Mouse (Mus musculus) midbrain, embryonic 16.5 days (tissue): ENCODE measurements at regions not wholly inside any gene's neighbourhood (a gene's known extent, or its start where the extent isn't known, plus 50 kb on each side); places are given as distances from the start of the nearest gene placed in this dataset.

Experiments used
- ATAC-seq: fragments of 200-750 bp; cut with Nextera tagmentation; 2 replicates; pipeline ENCODE4 v1.8.0; 2017; ENCODE audit warnings: moderate TSS enrichment
- H3K27ac ChIP-seq: fragments of 300-500 bp; sonication (generic); 2 replicates; pipeline ENCODE4 v1.5.1; 2014; ENCODE audit warnings: mild to moderate bottlenecking, low read length, mixed read lengths
- H3K27me3 ChIP-seq: fragments of 300-500 bp; sonication (generic); 2 replicates; pipeline ENCODE4 v1.6.1; 2014; ENCODE audit warnings: low read depth, low read length, mixed read lengths; ENCODE audit not compliant: control insufficient read depth, insufficient read depth
- H3K36me3 ChIP-seq: fragments of 300-500 bp; sonication (generic); 2 replicates; pipeline ENCODE4 v1.6.1; 2014; ENCODE audit warnings: mild to moderate bottlenecking, low read length, moderate library complexity, mixed read lengths; ENCODE audit not compliant: control insufficient read depth, insufficient read depth
- H3K4me1 ChIP-seq: fragments of 300-500 bp; sonication (generic); 2 replicates; pipeline ENCODE4 v1.6.1; 2014; ENCODE audit warnings: mild to moderate bottlenecking, low read length, mixed read lengths; ENCODE audit not compliant: control insufficient read depth, insufficient read depth
- H3K4me2 ChIP-seq: fragments of 300-500 bp; sonication (generic); 2 replicates; pipeline ENCODE4 v1.6.1; 2014; ENCODE audit warnings: mild to moderate bottlenecking, low read length, mixed read lengths
- H3K4me3 ChIP-seq: fragments of 300-500 bp; sonication (generic); 2 replicates; pipeline ENCODE4 v1.5.1; 2014; ENCODE audit warnings: low read depth, mild to moderate bottlenecking, low read length, moderate library complexity, mixed read lengths
- H3K9ac ChIP-seq: fragments of 300-500 bp; sonication (generic); 2 replicates; pipeline ENCODE4 v1.6.1; 2014; ENCODE audit warnings: low read depth, low read length, mixed read lengths
- H3K9me3 ChIP-seq: fragments of 300-500 bp; sonication (generic); replicated peaks from 2 replicates; pipeline ENCODE4 v1.6.1; 2014; ENCODE audit warnings: mild to moderate bottlenecking, low read length, mixed read lengths; ENCODE audit not compliant: control insufficient read depth, poor library complexity, severe bottlenecking
- WGBS: fragments of 180-500 bp; shearing (Covaris S2); extraction: QIAGEN DNeasy Blood & Tissue Kit; methylation state at CpG from one replicate; pipeline ENCODE4 v1.1.7; 2014; 5-methylcytosine and 5-hydroxymethylcytosine counted together

DNA sequence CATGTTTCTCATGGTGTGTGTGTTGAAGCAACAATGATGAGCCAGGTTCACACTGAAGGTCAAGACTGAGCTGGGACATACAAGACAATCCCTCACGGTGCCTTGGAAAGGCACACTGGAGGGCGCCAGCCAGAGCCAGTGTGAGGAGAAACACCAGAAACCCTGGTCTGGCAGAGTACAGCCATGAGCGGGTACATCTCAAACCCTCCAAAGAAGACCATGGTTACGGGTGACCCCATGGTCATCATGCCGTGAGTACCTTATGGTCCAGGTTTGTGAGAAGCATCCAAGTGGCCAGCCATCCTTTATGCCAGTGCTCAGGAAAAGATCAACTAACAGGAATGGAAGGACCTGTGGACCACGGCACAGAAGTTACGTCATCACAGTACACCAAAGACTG lies 136.7 kb downstream of the Dll1 start:
- Histone ChIP-seq H3K9me3 (no peaks in the 10 kb centered on the region), H3K9ac (no peak overlapping the region), H3K27me3 (no peaks in the 10 kb centered on the region), H3K4me1 (no peaks in the 10 kb centered on the region), H3K4me2 (no peak overlapping the region), H3K36me3 (no peaks in the 10 kb centered on the region), H3K4me3 (no peak overlapping the region), H3K27ac (no peak overlapping the region)
- WGBS = 96% methylated on average over 7 of the region's 7 CpGs
- no peak for ATAC-seq

DNA sequence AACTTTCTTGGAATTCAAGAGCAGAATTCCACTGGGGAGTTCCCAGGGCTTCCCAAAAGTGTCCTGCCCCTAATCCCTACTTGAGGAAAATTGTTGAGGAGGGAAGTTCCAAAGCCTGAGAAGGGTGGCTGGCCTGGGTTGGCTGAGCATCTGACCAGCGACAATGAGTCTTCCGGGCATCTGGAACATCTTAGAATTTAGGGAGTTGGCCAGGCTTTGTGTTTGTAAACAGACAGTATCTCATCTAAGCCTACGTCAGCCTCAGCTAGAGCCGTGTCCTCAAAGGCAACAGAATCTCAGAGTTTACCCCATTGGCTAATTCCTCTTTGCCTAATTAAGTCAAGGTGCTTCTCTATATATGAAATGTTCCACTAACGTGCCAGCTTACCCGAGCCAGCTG lies 141.6 kb downstream of the Dll1 start:
- no peaks in the 10 kb centered on the region for H3K27me3 ChIP-seq

DNA sequence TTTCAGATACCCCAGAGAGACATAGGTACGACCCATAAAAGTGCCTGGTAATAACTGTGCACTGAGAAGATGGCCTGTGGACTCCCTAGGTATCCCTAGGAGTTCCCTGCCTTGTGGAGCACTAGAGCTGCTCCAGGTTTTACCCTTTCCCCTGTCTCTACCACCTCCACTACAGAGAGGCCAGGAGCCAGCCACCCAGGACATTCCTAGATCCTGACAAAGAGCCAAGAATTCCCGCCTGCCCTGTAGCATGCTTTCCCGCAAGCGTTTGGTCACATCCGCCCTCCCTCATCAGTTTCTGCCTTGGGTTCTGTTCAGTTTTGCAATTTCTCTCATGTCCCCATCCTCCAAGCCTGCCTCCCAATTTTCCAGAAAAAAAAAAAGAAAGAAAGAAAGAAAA lies 145.5 kb downstream of the Dll1 start:
- H3K36me3 ChIP-seq = no peaks in the 10 kb centered on the region
- no peaks in the 10 kb centered on the region for H3K9me3 ChIP-seq
- H3K27me3 ChIP-seq = no peaks in the 10 kb centered on the region
- no peaks in the 10 kb centered on the region for H3K4me1 ChIP-seq
- H3K27ac ChIP-seq = no peak overlapping the region
- H3K4me3 ChIP-seq = no peak overlapping the region
- no peak for ATAC-seq
- no peak overlapping the region for H3K4me2 ChIP-seq
- no peak overlapping the region for H3K9ac ChIP-seq
- WGBS = 69% methylated on average over 5 of the region's 5 CpGs

More for the DNA sequence above, 141.6 kb downstream of the Dll1 start:
- H3K9ac ChIP-seq = no peak overlapping the region
- 91% methylated on average over 6 of the region's 6 CpGs for WGBS
- no peaks in the 10 kb centered on the region for H3K4me1 ChIP-seq
- ATAC-seq = no peak
- no peak overlapping the region for H3K4me3 ChIP-seq
- H3K27ac ChIP-seq = no peak overlapping the region
- H3K9me3 ChIP-seq = no peaks in the 10 kb centered on the region
- H3K36me3 ChIP-seq = no peaks in the 10 kb centered on the region
- no peak overlapping the region for H3K4me2 ChIP-seq

DNA sequence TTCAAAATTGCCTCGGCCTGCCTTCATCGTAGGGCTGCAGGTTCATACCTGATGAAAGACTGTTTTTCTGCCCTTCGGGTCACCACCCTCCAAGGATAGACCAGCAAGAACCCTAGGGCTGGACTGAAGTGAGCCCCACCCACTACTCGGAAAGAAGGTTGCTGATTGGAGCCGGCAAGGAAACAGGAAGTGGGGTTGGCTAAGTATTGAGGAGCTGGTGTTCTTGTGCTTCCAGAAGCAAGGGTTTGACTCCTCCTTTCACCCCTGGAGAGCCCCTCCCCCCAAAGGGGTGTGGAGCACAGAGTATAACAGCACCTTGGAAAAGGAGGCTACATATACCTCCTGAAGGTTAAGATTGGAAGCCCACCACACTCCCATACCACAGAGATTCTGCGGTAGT lies 147.5 kb downstream of the Dll1 start:
- no peak for ATAC-seq
- Histone ChIP-seq H3K9ac (no peak overlapping the region), H3K27me3 (no peaks in the 10 kb centered on the region), H3K4me1 (no peaks in the 10 kb centered on the region), H3K36me3 (no peaks in the 10 kb centered on the region), H3K9me3 (no peaks in the 10 kb centered on the region), H3K27ac (no peak overlapping the region), H3K4me3 (no peak overlapping the region), H3K4me2 (no peak overlapping the region)
- 87% methylated on average over 6 of the region's 6 CpGs for WGBS

DNA sequence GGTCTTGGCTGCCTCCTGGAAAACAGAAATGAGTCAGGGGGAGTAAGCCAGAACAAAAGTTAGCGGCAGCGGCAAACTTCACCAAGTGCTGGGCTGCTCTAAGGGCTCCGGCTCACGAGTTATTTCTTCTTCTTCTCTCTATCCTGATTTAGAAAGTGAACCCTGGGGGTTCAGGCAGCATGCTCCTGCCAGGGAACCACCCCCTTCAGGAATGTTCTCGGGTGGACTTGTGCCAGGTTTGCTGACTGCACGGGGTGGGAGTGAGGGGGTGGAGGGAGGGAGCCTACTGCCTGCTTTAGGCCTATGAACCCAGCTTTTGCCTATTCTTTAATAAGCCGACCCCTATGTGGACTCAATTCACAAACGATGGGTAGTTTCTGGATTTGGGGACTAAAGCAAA lies 148.6 kb downstream of the Dll1 start:
- Histone ChIP-seq H3K4me2 (no peak overlapping the region), H3K4me1 (no peaks in the 10 kb centered on the region), H3K27ac (no peak overlapping the region), H3K9me3 (no peaks in the 10 kb centered on the region), H3K9ac (no peak overlapping the region), H3K4me3 (no peak overlapping the region), H3K27me3 (no peaks in the 10 kb centered on the region), H3K36me3 (no peaks in the 10 kb centered on the region)
- 84% methylated on average over 8 of the region's 8 CpGs for WGBS
- ATAC-seq = no peak

DNA sequence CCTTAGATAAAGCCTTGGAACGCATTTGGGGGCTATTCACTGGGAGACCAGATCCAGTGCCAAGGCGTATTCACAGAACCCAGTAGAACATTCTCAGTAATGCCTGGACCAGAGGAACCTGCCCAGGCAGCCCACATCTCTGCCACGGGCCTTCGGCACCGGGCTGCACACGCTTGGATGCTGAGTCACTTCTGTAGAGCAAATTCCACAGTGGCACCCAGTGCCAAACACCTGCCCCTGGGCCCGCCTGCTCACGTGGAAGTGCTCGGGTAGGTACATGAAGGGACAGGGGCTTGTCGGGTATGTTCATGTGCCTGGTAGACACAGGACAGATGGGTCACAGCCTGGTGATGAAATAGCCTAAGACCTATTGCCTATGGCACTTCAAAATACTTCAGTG lies 152.8 kb downstream of the Dll1 start:
- Histone ChIP-seq H3K27me3 (no peaks in the 10 kb centered on the region), H3K9ac (no peak overlapping the region), H3K4me2 (no peak overlapping the region), H3K36me3 (no peaks in the 10 kb centered on the region), H3K9me3 (no peaks in the 10 kb centered on the region), H3K4me1 (no peaks in the 10 kb centered on the region), H3K4me3 (no peak overlapping the region), H3K27ac (no peak overlapping the region)
- 96% methylated on average over 10 of the region's 10 CpGs for WGBS
- ATAC-seq = no peak

DNA sequence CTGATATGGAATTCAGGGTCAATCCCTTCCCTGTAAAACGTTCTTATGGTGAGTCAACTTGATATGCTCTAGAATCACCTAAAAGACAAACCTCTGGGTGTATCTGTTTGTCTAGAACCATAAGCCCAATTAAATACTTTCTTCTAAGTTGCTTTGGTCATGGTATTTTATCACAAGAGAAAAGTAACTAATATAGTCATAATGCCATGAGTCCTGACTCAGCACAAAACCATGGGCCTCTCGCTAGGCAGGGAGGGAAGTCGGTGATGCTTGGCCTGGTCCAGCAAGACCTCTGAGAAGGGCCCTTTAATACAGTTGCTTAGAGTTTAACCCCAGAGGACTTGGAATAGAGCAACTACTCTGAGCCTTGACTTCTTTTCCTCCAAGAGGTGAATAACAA lies 153.7 kb downstream of the Dll1 start:
- 87% methylated on average over 3 of the region's 3 CpGs for WGBS
- H3K9ac ChIP-seq = no peak overlapping the region
- H3K36me3 ChIP-seq = no peaks in the 10 kb centered on the region
- no peak for ATAC-seq
- no peak overlapping the region for H3K4me3 ChIP-seq
- H3K27me3 ChIP-seq = no peaks in the 10 kb centered on the region
- H3K27ac ChIP-seq = no peak overlapping the region
- H3K4me2 ChIP-seq = no peak overlapping the region
- H3K4me1 ChIP-seq = no peaks in the 10 kb centered on the region
- no peaks in the 10 kb centered on the region for H3K9me3 ChIP-seq

DNA sequence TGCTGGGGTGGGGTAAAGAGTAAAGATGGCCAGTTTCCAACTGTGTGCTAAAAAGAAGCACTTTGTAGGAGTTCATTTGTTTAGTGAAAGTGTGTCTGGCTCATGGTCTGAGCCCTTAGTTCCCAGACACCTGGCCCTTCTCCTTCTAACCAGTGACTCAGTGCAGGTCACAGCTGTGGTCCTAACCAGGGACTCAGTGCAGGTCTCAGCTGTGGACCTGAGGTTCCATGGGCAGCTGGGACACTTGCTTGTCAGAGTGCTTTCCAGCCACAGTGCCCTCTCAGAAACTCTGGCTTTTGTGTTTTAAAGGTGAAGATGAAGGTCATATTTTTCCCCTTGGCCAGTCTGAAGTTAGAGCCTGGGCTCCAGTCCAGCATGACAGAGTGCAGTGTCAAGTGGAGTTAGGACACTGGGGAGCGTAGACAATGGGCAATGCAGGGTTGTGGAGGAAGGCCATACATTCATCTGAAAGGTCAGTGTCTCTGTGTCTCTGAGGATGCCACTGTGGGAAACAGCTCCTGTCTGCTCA lies 162.5 kb downstream of the Dll1 start:
- H3K4me1 ChIP-seq = no peaks in the 10 kb centered on the region

DNA sequence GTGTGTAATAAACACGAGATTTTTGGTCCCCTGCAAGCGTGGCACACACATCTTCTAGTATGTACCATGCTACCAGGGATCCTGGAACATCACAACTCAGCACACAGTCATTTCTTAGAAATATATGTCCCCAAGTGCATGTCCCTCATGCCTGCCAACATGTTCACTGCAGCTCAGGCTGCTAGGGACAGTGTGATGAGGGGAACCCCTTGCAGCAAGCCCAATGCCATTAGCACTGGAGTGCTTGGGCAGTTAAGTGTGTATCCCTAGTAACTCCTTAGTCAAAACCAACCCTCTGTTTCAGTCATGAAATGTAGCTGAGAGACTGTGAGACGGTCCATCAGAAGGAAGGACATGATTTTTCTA lies 167.5 kb upstream of the Gm3448 start:
- Histone ChIP-seq H3K4me2 (peak overlapping the region; percentile 60), H3K4me3 (peak overlapping the region; percentile 41), H3K27ac (peak overlapping the region; percentile 89), H3K4me1 (peaks cover 20% of the 10 kb centered on the region), H3K27me3 (no peaks in the 10 kb centered on the region), H3K9ac (peak overlapping the region; percentile 55), H3K36me3 (no peaks in the 10 kb centered on the region), H3K9me3 (no peaks in the 10 kb centered on the region)
- peak; percentile 29 for ATAC-seq
- WGBS = 26% methylated on average over 3 of the region's 3 CpGs

More for the DNA sequence above, 162.5 kb downstream of the Dll1 start:
- Histone ChIP-seq H3K36me3 (no peaks in the 10 kb centered on the region), H3K9ac (no peak overlapping the region), H3K4me3 (no peak overlapping the region), H3K27me3 (no peaks in the 10 kb centered on the region), H3K27ac (no peak overlapping the region), H3K9me3 (no peaks in the 10 kb centered on the region), H3K4me2 (no peak overlapping the region)
- 88% methylated on average over 1 of the region's 1 CpGs for WGBS
- ATAC-seq = no peak
